Mouse (Mus musculus): ENCODE data around the gene Elk3. TPM values are rescaled to one million over a fixed set of nuclear protein-coding genes. Genes with fewer than 3 reads are reported as not detected.

Elk3 gene
- polyA plus RNA-seq, 1 experiment from 2014 or later: 11.3 TPM

DNA sequence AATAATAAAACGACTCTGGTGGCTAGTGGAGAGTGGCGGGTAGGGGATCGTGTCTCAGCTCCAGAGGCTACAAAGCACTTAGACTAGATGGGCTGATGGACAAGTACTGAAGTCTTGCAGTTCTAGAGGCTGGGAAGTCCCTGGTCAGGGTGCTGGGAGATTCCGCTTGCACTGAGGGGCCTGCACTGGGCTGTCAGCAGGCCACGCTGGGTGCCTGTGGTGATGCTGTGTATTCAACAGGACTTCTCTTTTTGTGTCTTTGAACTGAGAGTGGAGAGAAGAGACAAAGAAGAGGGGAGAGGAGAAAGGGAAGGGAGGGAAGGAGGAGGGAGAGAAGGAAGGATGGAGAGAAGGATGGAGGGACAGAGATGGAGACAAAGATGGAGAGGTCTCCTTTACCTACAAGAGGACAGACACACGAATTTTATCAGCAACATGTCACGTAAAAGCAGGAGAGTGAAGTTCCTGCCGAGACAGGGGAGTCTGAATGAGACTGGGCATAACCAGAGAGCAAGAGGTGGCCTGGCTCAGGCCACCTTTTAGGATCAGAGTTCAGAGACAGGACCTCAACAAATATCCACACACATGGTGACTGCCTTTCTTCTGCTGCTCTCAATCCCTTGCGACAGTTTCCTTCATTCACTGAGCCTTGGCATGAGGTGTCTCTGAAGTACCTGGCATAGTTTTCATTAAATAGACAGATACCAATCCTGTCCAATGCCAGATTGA, 35.4 kb upstream of the Elk3 start:
- Histone ChIP-seq H3K4me1 (replicated peaks; ENCODE audit: control insufficient read depth, insufficient read depth) (no peaks in the 10 kb centered on the region; the same call in 1 of the 2 replicates), H3K4me2 (replicated peaks; ENCODE audit: low read depth) (no peak overlapping the region), H3K27ac (replicated peaks) (no peak overlapping the region), H3K9me3 (ENCODE audit: control insufficient read depth, low read length) (no peaks in the 10 kb centered on the region), H3K27me3 (ENCODE audit: control insufficient read depth, insufficient read depth, low read length) (no peaks in the 10 kb centered on the region), H3K36me3 (ENCODE audit: control insufficient read depth, insufficient read depth, low read length) (no peaks in the 10 kb centered on the region), H3K4me3 (ENCODE audit: low read depth, low read length) (no peak overlapping the region), H3K9ac (ENCODE audit: low read length) (no peak overlapping the region)
- WGBS: 80% methylated on average over 9 of the region's 9 CpGs
- DNase-seq (ENCODE audit: low spot score): no peak
- no peak for ATAC-seq (ENCODE audit: low FRiP score, low TSS enrichment)
- no peak for TF ChIP-seq CTCF (IDR thresholded peaks at IDR 0.05; ENCODE audit: low read depth)
- no peak for TF ChIP-seq EP300 (optimal IDR thresholded peaks at IDR 0.05)

DNA sequence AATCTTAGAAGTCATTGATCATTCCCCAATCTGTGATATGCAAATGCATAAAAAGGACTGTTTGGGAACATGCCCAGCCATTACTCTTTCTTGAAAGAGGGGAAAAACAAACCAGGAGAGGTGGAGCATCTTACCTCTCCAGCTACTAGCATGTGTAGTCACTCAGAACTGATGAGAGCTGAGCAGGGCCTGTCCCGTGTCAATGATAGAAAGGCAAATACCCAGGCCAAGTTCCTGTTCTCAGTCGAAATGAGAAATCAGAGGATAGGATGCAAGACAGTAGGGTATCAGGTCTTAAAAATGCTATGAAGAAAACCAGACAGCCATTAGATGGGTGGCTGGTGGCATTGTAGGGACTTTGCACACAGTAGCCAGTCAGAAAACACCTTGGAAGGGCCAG, 34.6 kb upstream of the Elk3 start:
- 73% methylated on average over 2 of the region's 2 CpGs for WGBS

DNA sequence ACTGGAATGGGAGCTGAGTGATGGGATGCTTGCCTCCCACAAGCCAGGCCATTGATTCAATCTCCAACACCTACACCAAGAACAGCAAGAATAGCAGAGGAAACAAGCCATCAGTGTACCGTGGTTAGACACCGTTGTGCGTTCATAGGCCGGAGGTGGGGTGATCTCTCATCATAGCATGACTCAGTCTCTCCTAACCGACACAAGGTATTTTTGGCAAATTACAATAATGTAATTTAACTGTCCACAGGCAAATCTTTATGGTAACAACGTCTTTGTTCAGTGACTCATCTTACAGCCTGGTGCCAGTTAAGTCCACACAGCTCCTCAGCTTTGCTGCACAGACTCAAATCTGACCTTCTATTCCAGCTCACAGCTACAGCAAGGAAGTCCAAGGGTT, 32.5 kb upstream of the Elk3 start:
- ATAC-seq (ENCODE audit: low FRiP score, low TSS enrichment): no peak

More for the DNA sequence above, 34.6 kb upstream of the Elk3 start:
- H3K4me2 ChIP-seq (replicated peaks; ENCODE audit: low read depth): no peak overlapping the region
- no peaks in the 10 kb centered on the region; the same call in 1 of the 2 replicates for H3K4me1 ChIP-seq (replicated peaks; ENCODE audit: control insufficient read depth, insufficient read depth)
- no peak overlapping the region for H3K9ac ChIP-seq (ENCODE audit: low read length)
- TF ChIP-seq CTCF (IDR thresholded peaks at IDR 0.05; ENCODE audit: low read depth): no peak
- no peak for TF ChIP-seq EP300 (optimal IDR thresholded peaks at IDR 0.05)
- H3K27ac ChIP-seq (replicated peaks): no peak overlapping the region
- ATAC-seq (ENCODE audit: low FRiP score, low TSS enrichment): no peak
- H3K9me3 ChIP-seq (ENCODE audit: control insufficient read depth, low read length): no peaks in the 10 kb centered on the region
- H3K4me3 ChIP-seq (ENCODE audit: low read depth, low read length): no peak overlapping the region
- no peaks in the 10 kb centered on the region for H3K36me3 ChIP-seq (ENCODE audit: control insufficient read depth, insufficient read depth, low read length)
- no peak for DNase-seq (ENCODE audit: low spot score)
- no peaks in the 10 kb centered on the region for H3K27me3 ChIP-seq (ENCODE audit: control insufficient read depth, insufficient read depth, low read length)

GRCm38 (mm10) chr10:93342986-93343385, 32.1 kb upstream of the Elk3 start:
- no peak overlapping the region for H3K27ac ChIP-seq (replicated peaks)
- WGBS: 90% methylated on average over 3 of the region's 3 CpGs
- H3K4me3 ChIP-seq (ENCODE audit: low read depth, low read length): no peak overlapping the region
- no peaks in the 10 kb centered on the region for H3K27me3 ChIP-seq (ENCODE audit: control insufficient read depth, insufficient read depth, low read length)
- ATAC-seq (ENCODE audit: low FRiP score, low TSS enrichment) (no peak), DNase-seq (ENCODE audit: low spot score) (no peak)
- H3K4me2 ChIP-seq (replicated peaks; ENCODE audit: low read depth): no peak overlapping the region
- no peak overlapping the region for H3K9ac ChIP-seq (ENCODE audit: low read length)
- H3K9me3 ChIP-seq (ENCODE audit: control insufficient read depth, low read length): no peaks in the 10 kb centered on the region
- no peaks in the 10 kb centered on the region for H3K36me3 ChIP-seq (ENCODE audit: control insufficient read depth, insufficient read depth, low read length)
- no peaks in the 10 kb centered on the region; the same call in 1 of the 2 replicates for H3K4me1 ChIP-seq (replicated peaks; ENCODE audit: control insufficient read depth, insufficient read depth)
- TF ChIP-seq CTCF (IDR thresholded peaks at IDR 0.05; ENCODE audit: low read depth): no peak
- no peak for TF ChIP-seq EP300 (optimal IDR thresholded peaks at IDR 0.05)

More for the DNA sequence above, 32.5 kb upstream of the Elk3 start:
- Histone ChIP-seq H3K4me1 (replicated peaks; ENCODE audit: control insufficient read depth, insufficient read depth) (no peaks in the 10 kb centered on the region; the same call in 1 of the 2 replicates), H3K27ac (replicated peaks) (no peak overlapping the region), H3K36me3 (ENCODE audit: control insufficient read depth, insufficient read depth, low read length) (no peaks in the 10 kb centered on the region), H3K9ac (ENCODE audit: low read length) (no peak overlapping the region), H3K9me3 (ENCODE audit: control insufficient read depth, low read length) (no peaks in the 10 kb centered on the region), H3K27me3 (ENCODE audit: control insufficient read depth, insufficient read depth, low read length) (no peaks in the 10 kb centered on the region), H3K4me2 (replicated peaks; ENCODE audit: low read depth) (no peak overlapping the region), H3K4me3 (ENCODE audit: low read depth, low read length) (no peak overlapping the region)
- no peak for TF ChIP-seq EP300 (optimal IDR thresholded peaks at IDR 0.05)
- no peak for TF ChIP-seq CTCF (IDR thresholded peaks at IDR 0.05; ENCODE audit: low read depth)
- no peak for DNase-seq (ENCODE audit: low spot score)
- WGBS: 76% methylated on average over 6 of the region's 6 CpGs

GRCm38 (mm10) chr10:93338526-93338925, 27.6 kb upstream of the Elk3 start:
- WGBS: 83% methylated on average over 5 of the region's 5 CpGs
- DNase-seq (ENCODE audit: low spot score) (no peak), ATAC-seq (ENCODE audit: low FRiP score, low TSS enrichment) (no peak)
- Histone ChIP-seq H3K27ac (replicated peaks) (no peak overlapping the region), H3K4me3 (ENCODE audit: low read depth, low read length) (no peak overlapping the region), H3K4me1 (replicated peaks; ENCODE audit: control insufficient read depth, insufficient read depth) (no peaks in the 10 kb centered on the region), H3K27me3 (ENCODE audit: control insufficient read depth, insufficient read depth, low read length) (no peaks in the 10 kb centered on the region), H3K9me3 (ENCODE audit: control insufficient read depth, low read length) (no peaks in the 10 kb centered on the region), H3K4me2 (replicated peaks; ENCODE audit: low read depth) (no peak overlapping the region), H3K9ac (ENCODE audit: low read length) (no peak overlapping the region), H3K36me3 (ENCODE audit: control insufficient read depth, insufficient read depth, low read length) (no peaks in the 10 kb centered on the region)
- TF ChIP-seq CTCF (IDR thresholded peaks at IDR 0.05; ENCODE audit: low read depth) (no peak), EP300 (optimal IDR thresholded peaks at IDR 0.05) (no peak)

- Histone ChIP-seq H3K27ac (replicated peaks) (0 out of 2 replicates have a peak overlapping the region, but pooled peaks have one; percentile 24), H3K4me3 (ENCODE audit: low read depth, low read length) (no peak overlapping the region), H3K4me1 (replicated peaks; ENCODE audit: control insufficient read depth, insufficient read depth) (no peaks in the 10 kb centered on the region), H3K9ac (ENCODE audit: low read length) (no peak overlapping the region), H3K36me3 (ENCODE audit: control insufficient read depth, insufficient read depth, low read length) (no peaks in the 10 kb centered on the region), H3K27me3 (ENCODE audit: control insufficient read depth, insufficient read depth, low read length) (no peaks in the 10 kb centered on the region), H3K4me2 (replicated peaks; ENCODE audit: low read depth) (no peak overlapping the region), H3K9me3 (ENCODE audit: control insufficient read depth, low read length) (no peaks in the 10 kb centered on the region)
- ATAC-seq (ENCODE audit: low FRiP score, low TSS enrichment) (no peak), DNase-seq (ENCODE audit: low spot score) (no peak)
- 35% methylated on average over 6 of the region's 6 CpGs for WGBS
- TF ChIP-seq CTCF (IDR thresholded peaks at IDR 0.05; ENCODE audit: low read depth) (no peak), EP300 (optimal IDR thresholded peaks at IDR 0.05) (no peak)
These were observed 25.6 kb upstream of the Elk3 start for GRCm38 (mm10) chr10:93336462-93336931.
